In the genomic region with DNA sequence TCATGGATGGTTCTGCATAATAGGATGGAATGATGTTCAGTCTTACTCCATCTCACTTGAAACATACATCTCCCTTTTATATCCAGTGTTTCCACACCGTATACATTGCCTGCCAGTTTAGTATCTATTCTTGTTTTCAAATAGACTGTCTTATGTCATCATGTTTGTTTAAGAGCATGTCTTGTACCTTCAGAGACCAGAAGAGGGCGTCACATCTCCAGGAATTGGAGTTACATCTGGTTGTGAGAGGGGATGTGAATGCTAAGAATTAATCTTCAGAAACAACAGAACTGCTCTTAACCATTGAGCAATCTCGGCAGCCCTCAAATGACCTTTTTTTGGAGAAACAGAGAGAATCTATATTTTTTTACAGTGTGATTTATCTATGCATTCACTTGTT, we compare ENCODE assay signal across 20 mouse cellular contexts.
DNase-seq lines count a peak whose midpoint lies in the region; ATAC-seq and TF ChIP-seq lines count a peak whose summit lies in the region.
"Had no signal": no experiment of that assay in that cellular context is flagged by ENCODE, and none has a peak within 500 bp of the region (broad histone marks: within the 10 kb centered on the region; RNA-seq: fewer than 3 reads in every experiment).

No protein-coding gene starts in this region.

- ATAC-seq in midbrain, embryonic 11.5 days (ENCODE audit: low FRiP score), result no peak
- ATAC-seq in midbrain, embryonic 14.5 days (ENCODE audit: low FRiP score, low TSS enrichment), result no peak
- no peak for ATAC-seq in liver, postnatal 0 days
- ATAC-seq: forebrain, embryonic 14.5 days; lung, postnatal 0 days; midbrain, embryonic 13.5 days had no signal

- peaks cover 3% of the 10 kb centered on the region; the same call in 1 of the 2 replicates for H3K4me1 ChIP-seq in midbrain, embryonic 11.5 days (ENCODE audit: control insufficient read depth, insufficient read depth, low read length)
- H3K4me1 ChIP-seq in midbrain, embryonic 14.5 days (ENCODE audit: control insufficient read depth, insufficient read depth, low read length), result no peaks in the 10 kb centered on the region; the same call in 1 of the 2 replicates
- peaks cover 28 to 35% of the 10 kb centered on the region in 2 experiments for H3K4me1 ChIP-seq in MEL (ENCODE audit: control insufficient read depth in 1 of 2, insufficient read depth in 2 of 2, low read length in 2 of 2)
- peaks cover 24% of the 10 kb centered on the region for H3K4me1 ChIP-seq in liver, postnatal 0 days (ENCODE audit: insufficient read depth)

- H3K79me2 ChIP-seq in MEL (ENCODE audit: control insufficient read depth, insufficient read depth, low read length, poor library complexity), result no peaks in the 10 kb centered on the region

- no peak overlapping the region for H3K4me2 ChIP-seq in midbrain, embryonic 11.5 days
- no peak overlapping the region for H3K4me2 ChIP-seq in midbrain, embryonic 14.5 days (ENCODE audit: low read length)
- no peak overlapping the region for H3K4me2 ChIP-seq in liver, postnatal 0 days (ENCODE audit: low read depth, low read length)
- H3K4me2 ChIP-seq: heart, embryonic 13.5 days; hindbrain, embryonic 14.5 days; midbrain, embryonic 13.5 days; neural tube, embryonic 13.5 days had no signal

- DNase-seq in heart, adult 11 months, result peak; percentile 37
- no peak for DNase-seq in heart, adult 9 months (ENCODE audit: low spot score in 2 of 2)
- DNase-seq in midbrain, embryonic 11.5 days (ENCODE audit: low spot score, missing footprints), result peak; percentile 73
- DNase-seq in midbrain, embryonic 14.5 days, result no peak
- peak; percentile 68 for DNase-seq in MEL (ENCODE audit: low read depth, low spot score)
- no peak for DNase-seq in liver, postnatal 0 days
- DNase-seq in right cerebral cortex, adult 2 months (ENCODE audit: low spot score in 2 of 2), result no peak
- no peak for DNase-seq in heart, adult 8-10 months (ENCODE audit: low spot score)
- DNase-seq: adrenal gland, adult 8-10 months; cerebellum, adult 9-11 months; gastrocnemius, postnatal 36 days; heart, postnatal 36 days; left cerebral cortex, postnatal 4 days had no signal

- 86% methylated on average over 3 of the region's 3 CpGs for WGBS in midbrain, embryonic 11.5 days
- WGBS in midbrain, embryonic 14.5 days, result 92% methylated on average over 3 of the region's 3 CpGs
- 88% methylated on average over 3 of the region's 3 CpGs for WGBS in liver, postnatal 0 days (ENCODE audit: insufficient replicate concordance)

- H3K9ac ChIP-seq in midbrain, embryonic 11.5 days (ENCODE audit: low read length), result no peak overlapping the region
- H3K9ac ChIP-seq in midbrain, embryonic 14.5 days (replicated peaks; ENCODE audit: low read length), result no peak overlapping the region
- H3K9ac ChIP-seq in MEL (ENCODE audit: control insufficient read depth, low read depth, low read length, poor library complexity, severe bottlenecking), result no peak overlapping the region
- no peak overlapping the region for H3K9ac ChIP-seq in liver, postnatal 0 days (replicated peaks)
- H3K9ac ChIP-seq: heart, embryonic 13.5 days; hindbrain, embryonic 14.5 days; midbrain, embryonic 13.5 days; neural tube, embryonic 13.5 days had no signal

- TF ChIP-seq EP300 in MEL (IDR thresholded peaks at IDR 0.05; ENCODE audit: low read depth in 1 of 2, low read length in 2 of 2), result no peak
- no peak for TF ChIP-seq EP300 in liver, postnatal 0 days (IDR thresholded peaks at IDR 0.05; ENCODE audit: low read depth)

- no peak overlapping the region for H3K27ac ChIP-seq in midbrain, embryonic 11.5 days (ENCODE audit: low read depth, low read length)
- H3K27ac ChIP-seq in midbrain, embryonic 14.5 days (replicated peaks; ENCODE audit: low read depth, low read length), result no peak overlapping the region
- H3K27ac ChIP-seq in MEL (ENCODE audit: control insufficient read depth, low read depth, low read length), result peak overlapping the region; percentile 99; the same call in 1 of the 2 replicates
- H3K27ac ChIP-seq in liver, postnatal 0 days (ENCODE audit: low read depth), result peak overlapping the region; percentile 88
- H3K27ac ChIP-seq: hindbrain, embryonic 14.5 days; left cerebral cortex, adult 2 months; midbrain, embryonic 13.5 days had no signal

- no peaks in the 10 kb centered on the region for H3K9me3 ChIP-seq in midbrain, embryonic 11.5 days (ENCODE audit: control insufficient read depth, low read length)
- no peaks in the 10 kb centered on the region for H3K9me3 ChIP-seq in midbrain, embryonic 14.5 days (ENCODE audit: control insufficient read depth, low read length)
- no peaks in the 10 kb centered on the region for H3K9me3 ChIP-seq in MEL (replicated peaks; ENCODE audit: insufficient read depth, low read length)
- no peaks in the 10 kb centered on the region for H3K9me3 ChIP-seq in liver, postnatal 0 days (ENCODE audit: low read length)
- H3K9me3 ChIP-seq: midbrain, embryonic 13.5 days had no signal

- TF ChIP-seq CTCF in MEL (IDR thresholded peaks at IDR 0.05 in 2 of 3, conservative IDR thresholded peaks at IDR 0.05 in 1 of 3; ENCODE audit: control insufficient read depth in 1 of 3, insufficient read depth in 1 of 3, low read depth in 2 of 3, low read length in 3 of 3, poor library complexity in 1 of 3, severe bottlenecking in 1 of 3), result peak in 2 of 3 experiments; percentile 15 to 49; a peak in 2 of 6 replicates
- TF ChIP-seq CTCF in liver, postnatal 0 days (IDR thresholded peaks at IDR 0.05; ENCODE audit: low read depth), result peak; percentile 46

- no peaks in the 10 kb centered on the region for H3K36me3 ChIP-seq in midbrain, embryonic 11.5 days (ENCODE audit: control insufficient read depth, insufficient read depth, low read length)
- H3K36me3 ChIP-seq in midbrain, embryonic 14.5 days (ENCODE audit: control insufficient read depth, insufficient read depth, low read length), result no peaks in the 10 kb centered on the region
- H3K36me3 ChIP-seq in MEL (ENCODE audit: control insufficient read depth in 1 of 2, insufficient read depth in 2 of 2, low read length in 2 of 2), result peaks cover 0 to 40% of the 10 kb centered on the region in 2 experiments; a peak in 2 of 4 replicates
- no peaks in the 10 kb centered on the region for H3K36me3 ChIP-seq in liver, postnatal 0 days (replicated peaks; ENCODE audit: insufficient read depth, low read length)
- H3K36me3 ChIP-seq: heart, embryonic 13.5 days; midbrain, embryonic 13.5 days; neural tube, embryonic 13.5 days had no signal

- TF ChIP-seq RAD21 in MEL (IDR thresholded peaks at IDR 0.05; ENCODE audit: low read depth, low read length), result peak; percentile 64

- H3K27me3 ChIP-seq in midbrain, embryonic 11.5 days (ENCODE audit: control insufficient read depth, insufficient read depth, low read length), result no peaks in the 10 kb centered on the region
- H3K27me3 ChIP-seq in midbrain, embryonic 14.5 days (ENCODE audit: control insufficient read depth, insufficient read depth, low read length), result no peaks in the 10 kb centered on the region
- H3K27me3 ChIP-seq in MEL (ENCODE audit: control insufficient read depth in 1 of 2, insufficient read depth in 2 of 2, low read length in 2 of 2), result no peaks in the 10 kb centered on the region
- H3K27me3 ChIP-seq in liver, postnatal 0 days (ENCODE audit: insufficient read depth, low read length), result no peaks in the 10 kb centered on the region
- H3K27me3 ChIP-seq: heart, embryonic 13.5 days; midbrain, embryonic 13.5 days had no signal

- no peak for TF ChIP-seq POLR2A in MEL (IDR thresholded peaks at IDR 0.05; ENCODE audit: control insufficient read depth in 1 of 2, insufficient read depth in 1 of 2, low read depth in 1 of 2, low read length in 2 of 2, poor library complexity in 1 of 2)

- no peak overlapping the region for H3K4me3 ChIP-seq in midbrain, embryonic 11.5 days (ENCODE audit: low read depth, low read length)
- H3K4me3 ChIP-seq in midbrain, embryonic 14.5 days (replicated peaks; ENCODE audit: low read depth, low read length), result no peak overlapping the region
- H3K4me3 ChIP-seq in MEL (ENCODE audit: control insufficient read depth in 1 of 2, insufficient read depth in 1 of 2, low read depth in 2 of 2, low read length in 2 of 2), result no peak overlapping the region
- H3K4me3 ChIP-seq in liver, postnatal 0 days (ENCODE audit: low read depth, low read length), result no peak overlapping the region
- H3K4me3 ChIP-seq: heart, embryonic 13.5 days; left cerebral cortex, adult 2 months; midbrain, embryonic 13.5 days; neural tube, embryonic 13.5 days had no signal

TF ChIP-seq in MEL, 35 proteins besides CTCF, POLR2A, EP300 and RAD21 (continues in another document):
- no peak for TF ChIP-seq JUND (IDR thresholded peaks at IDR 0.05; ENCODE audit: low read depth, low read length)
- no peak for TF ChIP-seq MAFK (IDR thresholded peaks at IDR 0.05; ENCODE audit: borderline replicate concordance, low read depth, low read length)
- TF ChIP-seq NRF1 (IDR thresholded peaks at IDR 0.05; ENCODE audit: insufficient read depth, low read depth, low read length, poor library complexity, severe bottlenecking), result no peak
- no peak for TF ChIP-seq ELF1 (IDR thresholded peaks at IDR 0.05; ENCODE audit: low read depth, low read length)
- TF ChIP-seq ZMIZ1 (IDR thresholded peaks at IDR 0.05; ENCODE audit: low read depth, low read length), result no peak
- no peak for TF ChIP-seq POLR2AphosphoS2 (IDR thresholded peaks at IDR 0.05; ENCODE audit: low read length)
- no peak for TF ChIP-seq CHD1 (IDR thresholded peaks at IDR 0.05; ENCODE audit: low read depth, low read length)
- TF ChIP-seq MXI1 (IDR thresholded peaks at IDR 0.05; ENCODE audit: low read depth, low read length), result no peak
- TF ChIP-seq E2F4 (IDR thresholded peaks at IDR 0.05; ENCODE audit: borderline replicate concordance, low read depth, low read length), result no peak
- TF ChIP-seq MYC (IDR thresholded peaks at IDR 0.05; ENCODE audit: low read depth, low read length), result 0 out of 2 replicates have a peak, but pooled peaks have one; percentile 34
- TF ChIP-seq SMC3 (IDR thresholded peaks at IDR 0.05; ENCODE audit: low read depth, low read length), result peak; percentile 64
- TF ChIP-seq ZC3H11A (IDR thresholded peaks at IDR 0.05; ENCODE audit: low read depth, low read length), result peak; percentile 67
- no peak for TF ChIP-seq USF2 (IDR thresholded peaks at IDR 0.05; ENCODE audit: borderline replicate concordance in 1 of 2, insufficient read depth in 1 of 2, low read depth in 1 of 2, low read length in 2 of 2)
- TF ChIP-seq TBP (IDR thresholded peaks at IDR 0.05; ENCODE audit: low read depth, low read length), result no peak
- TF ChIP-seq CHD2 (IDR thresholded peaks at IDR 0.05; ENCODE audit: low read length), result no peak
- TF ChIP-seq MYB (IDR thresholded peaks at IDR 0.05; ENCODE audit: low read depth, low read length), result no peak
- TF ChIP-seq TAL1 (IDR thresholded peaks at IDR 0.05; ENCODE audit: low read length), result no peak
- TF ChIP-seq MAZ (IDR thresholded peaks at IDR 0.05; ENCODE audit: low read depth, low read length), result no peak
- no peak for TF ChIP-seq POLR2AphosphoS5 (IDR thresholded peaks at IDR 0.05; ENCODE audit: borderline replicate concordance, low read depth, low read length)
- TF ChIP-seq GATA1 (IDR thresholded peaks at IDR 0.05; ENCODE audit: low read depth, low read length), result no peak
- TF ChIP-seq ETS1 (IDR thresholded peaks at IDR 0.05; ENCODE audit: low read depth, low read length), result no peak

Comparison
In these comparisons a context has a peak if more than half of its experiments do, and no peak if none do; other contexts are left out.
1. DNase-seq: peak in heart, adult 11 months (single experiment), midbrain, embryonic 11.5 days (single experiment) and MEL (single experiment); none in heart, adult 9 months (0 of 2), midbrain, embryonic 14.5 days (single experiment), liver, postnatal 0 days (single experiment), right cerebral cortex, adult 2 months (0 of 2) and heart, adult 8-10 months (single experiment).
2. H3K27ac ChIP-seq: peak in MEL (single experiment) and liver, postnatal 0 days (single experiment); none in midbrain, embryonic 11.5 days (single experiment) and midbrain, embryonic 14.5 days (single experiment).